Mouse (Mus musculus): ENCODE measurements around the gene Etv6.

The Etv6 gene

DNA sequence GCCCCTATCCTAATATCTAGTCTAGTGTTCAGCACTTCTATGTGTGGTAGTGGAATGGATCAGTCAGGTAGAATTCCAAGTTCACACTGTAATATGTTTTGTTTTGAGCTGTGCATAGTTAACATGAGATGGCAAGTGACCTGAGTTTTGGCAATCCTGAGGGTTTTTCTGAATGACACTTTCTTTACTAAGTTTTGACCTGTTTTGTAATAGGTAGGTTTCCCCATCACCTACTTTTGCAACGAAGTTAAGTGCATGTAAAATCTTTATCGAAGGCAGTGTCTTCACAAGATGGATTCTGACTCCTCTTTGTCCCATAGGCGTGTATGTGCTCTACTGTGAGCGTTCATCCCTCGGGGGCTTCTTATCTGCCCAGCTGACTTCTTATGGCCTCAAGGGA lies 74.7 kb downstream of the Etv6 start:
- no peak for DNase-seq (ENCODE audit: low spot score in 2 of 2)

DNA sequence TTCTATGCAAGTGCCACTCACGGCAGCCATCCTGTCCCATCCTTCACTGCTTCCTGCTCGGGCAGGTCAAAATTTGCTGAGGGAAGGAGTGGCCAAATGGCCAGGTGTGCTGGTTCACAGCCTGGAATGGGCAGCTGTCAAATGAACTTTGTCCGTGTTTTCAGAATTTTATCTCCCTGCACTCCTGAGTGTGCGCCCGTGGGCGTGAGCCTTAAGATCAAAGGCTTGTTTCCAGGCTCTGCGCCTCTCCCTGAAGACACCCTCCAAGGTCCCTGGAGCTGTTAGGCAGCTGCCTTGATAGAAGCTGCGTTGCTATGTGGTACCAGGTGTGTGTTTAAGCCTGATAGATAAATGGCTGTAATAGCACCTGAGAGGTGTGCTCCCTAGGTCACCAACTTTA lies 76.1 kb downstream of the Etv6 start:
- no peak for DNase-seq (ENCODE audit: low spot score in 2 of 2)

GRCm38 (mm10) chr6:134112753-134113152 lies 77.3 kb downstream of the Etv6 start:
- no peak for DNase-seq (ENCODE audit: low spot score in 2 of 2)

GRCm38 (mm10) chr6:134113168-134113567 lies 77.7 kb downstream of the Etv6 start:
- no peak for DNase-seq (ENCODE audit: low spot score in 2 of 2)

DNA sequence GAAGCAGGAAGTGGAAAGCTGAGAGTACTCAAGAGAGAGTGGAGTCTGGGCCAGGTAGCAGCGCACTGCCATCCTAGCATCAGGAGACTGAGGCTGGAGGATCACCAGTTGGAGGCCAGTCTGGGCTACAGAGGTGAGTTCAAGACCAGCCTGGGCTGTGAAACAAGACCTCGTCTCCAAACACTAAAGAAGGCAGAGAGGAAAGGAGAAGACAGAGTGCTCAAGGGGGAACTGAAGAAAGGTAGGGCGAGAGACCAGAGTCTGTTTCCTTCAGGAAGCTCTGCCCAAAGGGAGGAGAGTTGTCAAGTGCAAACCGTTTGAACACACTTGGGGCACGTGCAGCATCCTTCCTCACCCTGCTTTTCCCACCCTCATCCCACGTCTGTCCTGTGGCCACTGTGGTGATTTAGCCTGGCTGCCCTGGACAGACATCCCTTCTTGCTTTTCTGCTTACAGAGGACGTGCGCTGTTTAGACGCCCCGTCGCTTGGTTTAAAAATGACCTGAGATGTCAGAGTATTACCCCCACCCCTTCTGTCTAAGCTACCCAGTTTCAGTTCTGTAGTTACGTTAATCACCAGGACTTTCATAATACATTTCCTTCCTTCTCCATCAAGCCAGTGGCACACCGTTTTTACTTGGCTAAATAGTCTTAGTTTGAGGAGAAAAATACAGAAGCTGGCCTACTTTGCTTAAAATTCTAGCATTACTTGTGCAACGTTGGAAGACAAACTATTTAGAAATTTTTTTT lies 79.9 kb downstream of the Etv6 start:
- DNase-seq (ENCODE audit: low spot score in 2 of 2) = no peak

GRCm38 (mm10) chr6:134117380-134117938 lies 82.0 kb downstream of the Etv6 start:
- no peak for DNase-seq (ENCODE audit: low spot score in 2 of 2)

- DNase-seq (ENCODE audit: low spot score in 2 of 2) = no peak
These were observed 83.0 kb downstream of the Etv6 start for GRCm38 (mm10) chr6:134118506-134118905.

DNA sequence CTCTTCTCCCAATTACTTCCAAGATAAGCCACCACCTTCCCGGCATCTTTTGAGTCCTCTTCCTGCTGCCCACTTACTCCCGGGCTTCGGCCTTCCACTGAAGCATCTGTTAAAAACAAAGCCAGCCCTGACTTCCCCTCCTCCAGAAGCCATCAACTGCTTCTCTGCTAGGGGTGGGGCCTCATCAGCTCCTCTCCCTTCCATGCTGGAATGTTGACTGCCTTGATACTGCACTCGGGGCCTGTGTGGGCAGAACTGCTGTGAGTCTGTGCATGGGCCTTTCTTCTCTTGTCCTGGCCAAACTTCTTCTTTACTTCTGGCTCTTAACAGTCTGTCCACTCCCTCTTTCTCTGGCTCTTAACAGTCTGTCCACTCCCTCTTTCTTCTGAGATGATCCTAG lies 83.6 kb downstream of the Etv6 start:
- DNase-seq (ENCODE audit: low spot score in 2 of 2) = no peak

DNA sequence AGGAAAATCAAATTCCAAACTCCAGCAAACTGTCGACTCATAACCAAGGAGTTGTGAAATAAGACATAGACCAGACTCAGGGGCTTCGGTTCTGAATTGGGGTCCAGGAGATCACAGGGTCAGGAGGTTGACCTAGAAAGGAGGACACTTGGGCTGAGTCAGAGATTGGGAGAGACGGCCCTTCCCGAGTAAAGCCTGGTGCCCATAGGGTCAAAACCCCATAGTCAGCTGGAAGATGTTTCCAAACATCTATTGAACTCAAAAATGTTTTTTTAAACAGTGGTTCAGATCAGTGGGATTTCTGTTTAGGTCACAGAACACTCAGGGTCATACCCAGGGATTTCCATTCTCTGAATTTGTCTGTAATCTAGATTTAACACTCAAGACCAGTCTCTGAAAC lies 84.7 kb downstream of the Etv6 start:
- no peak for DNase-seq (ENCODE audit: low spot score in 2 of 2)

DNA sequence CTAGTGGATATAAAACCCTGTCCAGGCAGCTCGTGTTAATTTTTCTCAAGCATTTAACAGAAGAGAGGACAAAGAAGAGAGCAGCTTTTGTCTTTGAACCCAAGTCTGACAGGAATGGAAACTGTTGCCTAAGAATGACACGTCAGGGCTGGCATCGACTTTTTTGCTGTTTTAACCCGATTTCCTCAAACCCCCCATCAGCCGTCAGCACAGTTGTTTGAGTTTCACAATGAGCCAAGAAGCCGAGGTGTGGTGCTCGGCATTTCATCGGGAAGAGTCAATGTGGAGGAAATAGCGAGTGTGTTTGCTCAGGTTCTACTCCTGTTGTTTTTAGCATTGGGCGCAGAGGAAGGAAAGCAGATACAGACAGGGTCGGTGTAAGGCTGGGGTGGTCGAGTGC lies 85.2 kb downstream of the Etv6 start:
- no peak for DNase-seq (ENCODE audit: low spot score in 2 of 2)

GRCm38 (mm10) chr6:134122945-134123344 lies 87.4 kb downstream of the Etv6 start:
- no peak for DNase-seq (ENCODE audit: low spot score in 2 of 2)

DNA sequence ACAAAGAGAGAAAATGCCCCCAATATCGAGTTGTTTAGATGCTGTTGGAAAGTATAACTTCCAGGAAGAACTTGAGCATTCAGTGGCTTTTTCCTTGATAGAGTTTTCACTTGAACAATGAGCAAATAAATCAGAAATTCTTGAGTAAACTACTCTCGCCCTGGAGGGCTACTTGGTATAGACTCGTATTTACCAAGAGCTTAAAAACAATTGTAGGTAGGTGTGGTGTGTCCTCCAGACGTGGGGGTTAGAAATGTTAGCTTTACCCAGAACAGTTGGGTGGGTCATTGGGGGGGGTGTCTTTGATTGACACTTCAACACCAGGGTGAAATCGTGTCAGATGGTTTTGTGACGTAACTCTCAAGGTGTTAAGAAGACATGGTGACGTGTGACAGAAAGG lies 88.0 kb downstream of the Etv6 start:
- no peak for DNase-seq (ENCODE audit: low spot score in 2 of 2)

- DNase-seq (ENCODE audit: low spot score in 2 of 2) = no peak
These were observed 88.8 kb downstream of the Etv6 start for GRCm38 (mm10) chr6:134124256-134124655.

- DNase-seq (ENCODE audit: low spot score in 2 of 2) = no peak
These were observed 92.5 kb downstream of the Etv6 start for GRCm38 (mm10) chr6:134127996-134128395.

GRCm38 (mm10) chr6:134128594-134128993 lies 93.1 kb downstream of the Etv6 start:
- DNase-seq (ENCODE audit: low spot score in 2 of 2) = no peak

DNA sequence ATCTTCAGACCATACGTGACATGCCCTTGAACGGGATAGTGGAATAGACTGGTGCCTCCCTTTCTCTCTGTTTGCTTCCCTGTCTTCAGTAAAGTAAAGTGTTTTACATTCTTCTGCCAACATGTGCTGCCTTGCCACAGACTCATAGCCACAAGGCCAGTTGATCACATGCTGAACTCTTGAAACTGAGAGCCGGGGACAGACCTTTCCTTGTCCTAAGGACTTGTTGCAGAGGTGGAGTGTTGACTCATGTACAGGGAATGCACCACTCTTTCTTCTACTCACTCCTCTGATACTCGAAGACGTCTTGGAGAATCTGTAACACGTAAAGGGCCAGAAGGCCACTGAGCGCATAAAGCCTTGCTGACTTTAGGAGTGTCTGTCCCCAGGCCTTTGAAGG lies 94.3 kb downstream of the Etv6 start:
- DNase-seq (ENCODE audit: low spot score in 2 of 2) = no peak

DNA sequence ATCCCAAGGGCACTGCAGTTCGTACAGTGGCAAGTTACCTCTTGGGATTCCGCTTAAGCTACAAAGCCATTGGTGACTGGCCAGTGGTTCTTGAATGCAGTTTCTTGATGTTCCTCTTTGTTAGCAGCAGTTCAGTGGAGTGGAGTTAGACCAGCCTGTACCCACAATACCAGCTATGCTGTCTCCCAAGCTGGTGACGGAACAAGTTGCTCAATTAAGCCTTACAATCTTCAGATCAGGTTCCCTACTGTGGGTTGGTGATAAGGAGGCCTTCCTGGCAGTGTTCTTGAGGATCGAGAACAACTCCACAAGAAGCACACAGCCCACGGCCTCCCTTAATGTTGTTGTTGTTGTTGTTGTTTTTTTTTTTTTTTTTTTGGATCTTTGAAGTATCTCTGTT lies 95.3 kb downstream of the Etv6 start:
- no peak for DNase-seq (ENCODE audit: low spot score in 2 of 2)

GRCm38 (mm10) chr6:134131601-134132000 lies 96.1 kb downstream of the Etv6 start:
- no peak for DNase-seq (ENCODE audit: low spot score in 2 of 2)

GRCm38 (mm10) chr6:134133756-134134155 lies 98.3 kb downstream of the Etv6 start:
- DNase-seq (ENCODE audit: low spot score in 2 of 2) = no peak

DNA sequence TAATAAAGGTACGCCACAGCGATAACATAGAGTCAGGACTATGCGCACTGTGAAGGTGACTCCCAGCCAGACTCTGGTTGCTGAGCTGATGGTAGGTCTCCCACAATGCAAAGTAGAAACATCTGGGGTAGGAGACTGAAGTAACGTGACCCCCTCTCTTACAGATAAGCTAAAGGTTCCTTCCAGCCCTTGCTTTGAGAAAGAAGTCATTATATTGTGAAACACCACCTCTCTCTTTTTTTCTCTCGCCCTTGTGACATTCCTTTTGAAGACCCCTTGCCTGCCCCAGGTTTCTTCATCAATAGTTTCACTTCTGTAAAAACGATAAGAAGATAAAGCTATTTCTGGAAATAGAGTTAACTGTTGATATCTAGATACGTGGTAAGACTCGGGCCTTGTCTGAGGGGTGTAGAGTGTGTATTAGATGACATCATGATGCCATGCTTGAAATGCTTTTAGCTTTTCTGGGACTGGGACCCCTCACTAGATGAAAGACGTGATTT lies 99.4 kb downstream of the Etv6 start:
- no peak for DNase-seq (ENCODE audit: low spot score in 2 of 2)

DNA sequence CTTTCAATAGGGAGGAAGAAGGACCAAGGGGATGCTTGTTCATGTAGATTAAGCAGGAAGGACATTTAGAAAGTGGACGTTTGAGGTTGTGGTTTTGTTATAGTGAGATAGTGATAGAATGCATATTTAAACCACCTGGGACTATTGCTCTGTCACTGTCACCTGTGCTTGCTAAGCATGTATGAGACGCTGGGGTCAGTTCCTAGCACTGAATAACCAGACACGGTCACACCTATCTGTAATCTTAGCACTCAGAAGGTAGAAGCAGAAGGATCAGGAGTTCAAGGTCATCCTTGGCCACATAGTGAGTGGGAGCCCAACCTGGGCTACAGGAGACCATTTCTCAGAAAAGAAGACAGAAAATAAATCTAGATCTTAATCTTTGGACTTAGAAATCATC lies 100.8 kb downstream of the Etv6 start:
- no peak for DNase-seq (ENCODE audit: low spot score in 2 of 2)

- no peak for DNase-seq (ENCODE audit: low spot score in 2 of 2)
These were observed 103.9 kb downstream of the Etv6 start for GRCm38 (mm10) chr6:134139359-134139758.

DNA sequence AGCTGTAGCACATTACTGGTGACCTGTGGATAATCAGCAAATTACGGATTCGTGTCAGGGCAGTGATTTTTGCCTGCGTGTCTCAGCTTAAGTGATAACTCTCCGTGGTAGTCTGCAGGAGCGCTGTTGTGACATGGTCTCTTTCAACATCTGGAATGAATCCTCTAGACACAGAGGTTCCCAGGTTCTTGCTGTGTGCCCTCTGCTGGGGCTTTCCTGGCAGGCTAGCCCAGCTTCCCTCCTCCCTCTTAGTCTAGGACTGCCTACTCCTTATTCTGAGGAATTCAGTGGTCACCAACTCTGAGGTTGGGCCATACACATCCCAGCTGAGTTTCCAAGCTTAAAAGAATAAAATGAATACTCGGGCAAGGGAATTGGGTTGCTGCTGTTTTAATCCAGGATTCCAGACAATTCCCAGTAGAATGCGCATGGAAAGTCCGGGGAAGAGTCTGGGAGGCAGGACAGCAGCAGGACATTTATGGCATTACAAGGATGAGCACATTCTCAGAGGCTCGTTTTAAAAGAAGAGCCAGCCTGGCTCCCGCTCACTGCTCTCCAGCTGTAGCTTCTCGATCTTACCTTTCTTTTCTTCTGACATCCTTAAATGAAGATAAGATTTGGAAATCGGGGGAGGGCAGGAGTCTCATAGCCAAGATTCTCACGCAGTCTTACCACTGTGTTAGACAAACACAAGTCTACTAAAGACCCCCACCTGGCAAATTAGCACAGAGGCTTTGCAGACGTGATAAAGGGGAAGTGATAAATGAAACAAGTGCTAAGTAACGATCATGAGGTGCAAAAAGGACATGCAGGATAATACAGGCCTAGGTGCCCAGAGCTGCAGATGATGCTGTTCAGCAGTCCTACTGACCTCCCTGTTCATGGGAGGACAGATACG lies 105.5 kb downstream of the Etv6 start:
- DNase-seq (ENCODE audit: low spot score in 2 of 2) = no peak

All from frontal cortex, postnatal 25 days (tissue).